Mouse (Mus musculus) MEL (cell line): ENCODE results near the gene Ptpre. TPM values are rescaled to one million over a fixed set of nuclear protein-coding genes. Genes with fewer than 3 reads are reported as not detected.

Source experiments
- DNase-seq: peaks from one replicate; pipeline ENCODE4 v3.0.0; 2011; ENCODE audit warnings: low read depth, low spot score
- H3K27ac ChIP-seq: 2 replicates; pipeline ENCODE4 v1.5.1; 2012; ENCODE audit warnings: low read depth, mild to moderate bottlenecking, control low read depth, low read length, moderate library complexity; ENCODE audit not compliant: control insufficient read depth
- H3K27me3 ChIP-seq, 2 experiments: fragments of 150-350 bp in 1 of 2; sonication (generic) in 1 of 2; 2 replicates each; pipeline ENCODE4 v1.6.1; 2012; ENCODE audit warnings: low read length in 2 of 2, mild to moderate bottlenecking in 2 of 2, improper control_type of control experiment in 1 of 2, moderate library complexity in 1 of 2; ENCODE audit not compliant: insufficient read depth in 2 of 2, control insufficient read depth in 1 of 2
- H3K36me3 ChIP-seq, 2 experiments: 2 replicates each; pipeline ENCODE4 v1.6.1; 2012 to 2014; ENCODE audit warnings: low read length in 2 of 2, improper control_type of control experiment in 1 of 2, inconsistent platforms in 1 of 2, mild to moderate bottlenecking in 1 of 2; ENCODE audit not compliant: insufficient read depth in 2 of 2, control insufficient read depth in 1 of 2
- H3K4me1 ChIP-seq, 2 experiments: fragments of 150-350 bp in 1 of 2; sonication (generic) in 1 of 2; 2 replicates each; pipeline ENCODE4 v1.6.1; 2012; ENCODE audit warnings: low read length in 2 of 2, improper control_type of control experiment in 1 of 2, mild to moderate bottlenecking in 1 of 2; ENCODE audit not compliant: insufficient read depth in 2 of 2, control insufficient read depth in 1 of 2
- H3K4me3 ChIP-seq, 2 experiments: fragments of 150-350 bp in 1 of 2; sonication (generic) in 1 of 2; 2 replicates each; pipeline ENCODE4 v1.5.1; 2012; ENCODE audit warnings: low read depth in 2 of 2, low read length in 2 of 2, mild to moderate bottlenecking in 2 of 2, moderate library complexity in 2 of 2, control low read depth in 1 of 2, improper control_type of control experiment in 1 of 2; ENCODE audit not compliant: control insufficient read depth in 1 of 2, insufficient read depth in 1 of 2
- H3K79me2 ChIP-seq: 2 replicates; pipeline ENCODE4 v1.6.1; 2012; ENCODE audit warnings: mild to moderate bottlenecking, low read length, moderate library complexity; ENCODE audit not compliant: control insufficient read depth, poor library complexity, insufficient read depth
- H3K9ac ChIP-seq: 2 replicates; pipeline ENCODE4 v1.6.1; 2012; ENCODE audit warnings: low read depth, mild to moderate bottlenecking, control low read depth, low read length, moderate library complexity; ENCODE audit not compliant: control insufficient read depth, poor library complexity, severe bottlenecking
- H3K9me3 ChIP-seq: fragments of 150-350 bp; sonication (generic); replicated peaks from 2 replicates; pipeline ENCODE4 v1.6.1; 2012; ENCODE audit warnings: mild to moderate bottlenecking, low read length, improper control_type of control experiment, moderate library complexity; ENCODE audit not compliant: insufficient read depth
- CHD1 ChIP-seq: IDR thresholded peaks from 2 replicates; pipeline ENCODE4 v1.6.1; 2012; ENCODE audit warnings: low read depth, mild to moderate bottlenecking, inconsistent platforms, low read length, improper control_type of control experiment
- E2F4 ChIP-seq: IDR thresholded peaks from 2 replicates; pipeline ENCODE4 v1.6.1; 2011; ENCODE audit warnings: low read depth, low read length, improper control_type of control experiment, borderline replicate concordance
- ELF1 ChIP-seq: IDR thresholded peaks from 2 replicates; pipeline ENCODE4 v1.6.1; 2014; ENCODE audit warnings: low read depth, mild to moderate bottlenecking, inconsistent platforms, low read length, improper control_type of control experiment, moderate library complexity
- HCFC1 ChIP-seq: IDR thresholded peaks from 2 replicates; pipeline ENCODE4 v1.6.1; 2012; ENCODE audit warnings: low read depth, mild to moderate bottlenecking, inconsistent platforms, low read length, improper control_type of control experiment, moderate library complexity
- JUND ChIP-seq: IDR thresholded peaks from 2 replicates; pipeline ENCODE4 v1.6.1; 2011; ENCODE audit warnings: low read depth, mild to moderate bottlenecking, improper control_type of control experiment, low read length
- KAT2A ChIP-seq: conservative IDR thresholded peaks from 2 replicates; pipeline ENCODE4 v1.6.1; 2012; ENCODE audit warnings: low read depth, low read length, improper control_type of control experiment, inconsistent platforms
- MAFK ChIP-seq: IDR thresholded peaks from 2 replicates; pipeline ENCODE4 v1.6.1; 2011; ENCODE audit warnings: low read depth, mild to moderate bottlenecking, low read length, improper control_type of control experiment, borderline replicate concordance
- MAZ ChIP-seq: IDR thresholded peaks from 2 replicates; pipeline ENCODE4 v1.6.1; 2012; ENCODE audit warnings: low read depth, mild to moderate bottlenecking, inconsistent platforms, low read length, improper control_type of control experiment
- MEF2A ChIP-seq: IDR thresholded peaks from 2 replicates; pipeline ENCODE4 v1.6.1; 2014; ENCODE audit warnings: low read depth, mild to moderate bottlenecking, inconsistent platforms, low read length, improper control_type of control experiment; ENCODE audit not compliant: poor library complexity, insufficient replicate concordance, severe bottlenecking; ENCODE audit errors: extremely low read depth
- MYB ChIP-seq: IDR thresholded peaks from 2 replicates; pipeline ENCODE4 v1.6.1; 2011; ENCODE audit warnings: mild to moderate bottlenecking, low read depth, low read length, improper control_type of control experiment
- MYC ChIP-seq: IDR thresholded peaks from 2 replicates; pipeline ENCODE4 v1.6.1; 2011; ENCODE audit warnings: low read depth, mild to moderate bottlenecking, low read length, improper control_type of control experiment, moderate library complexity
- NELFE ChIP-seq: IDR thresholded peaks from 2 replicates; pipeline ENCODE4 v1.6.1; 2011; ENCODE audit warnings: low read depth, low read length, improper control_type of control experiment
- POLR2A ChIP-seq, 2 experiments: IDR thresholded peaks; 2 replicates each; pipeline ENCODE4 v1.6.1; 2011 to 2012; ENCODE audit warnings: low read length in 2 of 2, mild to moderate bottlenecking in 2 of 2, control low read depth in 1 of 2, improper control_type of control experiment in 1 of 2, low read depth in 1 of 2, moderate library complexity in 1 of 2; ENCODE audit not compliant: control insufficient read depth in 1 of 2, insufficient read depth in 1 of 2, poor library complexity in 1 of 2
- POLR2AphosphoS5 ChIP-seq: IDR thresholded peaks from 2 replicates; pipeline ENCODE4 v1.6.1; 2012; ENCODE audit warnings: low read depth, borderline replicate concordance, mild to moderate bottlenecking, inconsistent platforms, low read length, moderate library complexity, mixed read lengths
- RAD21 ChIP-seq: IDR thresholded peaks from 2 replicates; pipeline ENCODE4 v1.6.1; 2011; ENCODE audit warnings: mild to moderate bottlenecking, low read depth, low read length, improper control_type of control experiment
- RCOR1 ChIP-seq: IDR thresholded peaks from 2 replicates; pipeline ENCODE4 v1.6.1; 2012; ENCODE audit warnings: low read depth, mild to moderate bottlenecking, inconsistent platforms, low read length, improper control_type of control experiment
- SMC3 ChIP-seq: IDR thresholded peaks from 2 replicates; pipeline ENCODE4 v1.6.1; 2011; ENCODE audit warnings: low read depth, low read length, improper control_type of control experiment
- TBP ChIP-seq: IDR thresholded peaks from 2 replicates; pipeline ENCODE4 v1.8.0; 2011; ENCODE audit warnings: low read depth, low read length, improper control_type of control experiment
- USF2 ChIP-seq, 2 experiments: IDR thresholded peaks; 2 replicates each; pipeline ENCODE4 v1.6.1; 2011 to 2012; ENCODE audit warnings: improper control_type of control experiment in 2 of 2, low read length in 2 of 2, borderline replicate concordance in 1 of 2, inconsistent platforms in 1 of 2, low read depth in 1 of 2, mild to moderate bottlenecking in 1 of 2; ENCODE audit not compliant: insufficient read depth in 1 of 2
- ZC3H11A ChIP-seq: IDR thresholded peaks from 2 replicates; pipeline ENCODE4 v1.6.1; 2012; ENCODE audit warnings: low read depth, mild to moderate bottlenecking, inconsistent platforms, low read length, improper control_type of control experiment
- ZKSCAN1 ChIP-seq: IDR thresholded peaks from 2 replicates; pipeline ENCODE4 v1.6.1; 2012; ENCODE audit warnings: low read depth, mild to moderate bottlenecking, inconsistent platforms, low read length, improper control_type of control experiment, moderate library complexity
- polyA plus RNA-seq, 2 experiments: library from polyadenylated mRNA; stranded (reverse) in 1 of 2; unstranded in 1 of 2; fragments of >175 nt in 1 of 2; fragments of >200 nt in 1 of 2; gene quantifications; 2 replicates each; pipeline versions ENCODE4 v1.2.1 to v1.2.4; 2012; ENCODE audit warnings: low replicate concordance in 2 of 2, low read depth in 1 of 2; ENCODE audit not compliant: insufficient read length in 2 of 2, insufficient read depth in 1 of 2, missing spikeins in 1 of 2
- total RNA-seq: library from RNA; depleted of rRNA; stranded (reverse); fragments of 300-350 nt; gene quantifications from 2 replicates; pipeline ENCODE4 v1.2.3, GENCODE M21; 2012

Ptpre gene
- total and polyA plus RNA-seq, 3 experiments, result 4.9 to 12.9 TPM; not detected in 1

DNA sequence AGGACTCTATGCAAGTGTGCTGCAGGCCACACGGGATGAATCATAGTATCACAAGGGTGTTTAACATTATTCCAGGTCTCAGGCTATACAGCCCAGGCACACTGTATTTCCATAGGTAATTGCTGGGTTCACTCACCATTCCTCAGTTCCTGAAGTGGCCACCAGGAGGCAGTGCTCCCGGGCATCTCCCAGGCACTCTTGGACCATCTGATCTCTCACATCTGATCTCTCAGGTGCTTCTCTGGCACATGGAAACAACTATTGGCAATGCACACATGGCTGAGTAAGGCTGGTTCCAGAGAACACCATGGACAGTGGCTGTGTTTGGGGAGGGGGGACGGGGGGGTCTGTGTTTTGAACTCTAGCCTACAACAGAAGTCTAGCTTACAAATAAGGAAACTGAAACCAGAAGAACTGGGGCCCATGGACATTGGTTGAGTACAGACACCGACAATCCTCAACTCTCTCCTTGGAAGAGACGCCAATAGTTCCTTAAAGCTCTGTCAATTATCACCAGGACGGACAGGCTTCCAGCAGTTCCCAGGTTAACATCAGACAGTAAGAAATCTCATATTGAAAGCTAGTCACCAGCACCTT, 49.0 kb upstream of the Ptpre start (continued):
- TF ChIP-seq MAFK, result no peak

DNA sequence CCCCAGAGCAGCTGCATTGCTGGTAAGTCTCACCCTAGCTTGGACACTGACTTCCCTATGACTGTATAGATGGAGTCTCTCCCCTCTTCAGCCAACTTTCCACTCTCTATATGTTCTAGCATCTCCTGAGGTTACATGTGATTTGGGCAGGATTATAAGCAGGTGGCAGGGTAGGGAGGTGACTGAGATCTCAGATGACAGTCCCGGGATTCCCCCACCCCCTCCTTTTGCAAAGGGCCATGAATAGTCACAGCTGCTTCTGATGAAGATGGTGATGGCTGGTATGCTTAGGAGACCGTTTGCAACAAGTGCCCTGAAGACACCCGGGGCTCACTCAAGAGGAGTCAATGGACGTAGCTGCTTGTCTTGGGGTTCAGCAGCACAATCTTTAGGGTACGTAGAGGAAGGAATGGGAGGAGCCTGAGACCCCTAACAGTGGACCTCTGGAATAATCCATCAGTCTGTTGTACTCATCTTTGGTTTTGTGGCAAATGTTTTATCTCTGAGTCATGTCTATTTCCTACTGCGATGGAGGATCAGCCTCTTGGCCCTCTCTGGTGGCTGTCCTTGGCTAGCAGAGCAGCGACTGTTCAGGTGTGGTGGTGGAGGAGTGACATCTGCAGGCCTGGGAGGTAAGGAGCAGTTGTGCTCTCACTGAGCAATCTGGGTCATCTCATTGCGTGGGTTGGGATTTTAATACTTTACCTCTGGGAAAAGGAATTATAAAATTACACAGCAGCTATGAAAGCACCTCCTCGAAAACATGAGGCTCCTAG, 47.4 kb upstream of the Ptpre start:
- Histone ChIP-seq H3K27ac (no peak overlapping the region), H3K9me3 (no peaks in the 10 kb centered on the region), H3K4me3 (no peak overlapping the region), H3K79me2 (no peaks in the 10 kb centered on the region), H3K27me3 (no peaks in the 10 kb centered on the region), H3K36me3 (no peaks in the 10 kb centered on the region), H3K9ac (no peak overlapping the region), H3K4me1 (no peaks in the 10 kb centered on the region)
- TF ChIP-seq MEF2A (no peak), ELF1 (no peak), MYC (no peak), SMC3 (no peak), CHD1 (no peak), ZKSCAN1 (no peak), TBP (no peak), MYB (no peak), JUND (no peak), KAT2A (no peak), POLR2A (IDR thresholded peaks at IDR 0.05; ENCODE audit: control insufficient read depth in 1 of 2, insufficient read depth in 1 of 2, low read depth in 1 of 2, low read length in 2 of 2, poor library complexity in 1 of 2) (no peak), RAD21 (no peak), NELFE (no peak)
- no peak for DNase-seq

- TF ChIP-seq ZC3H11A (no peak), HCFC1 (no peak), TBP (no peak), E2F4 (no peak), RCOR1 (no peak), MAZ (no peak), MEF2A (no peak), POLR2AphosphoS5 (no peak), USF2 (IDR thresholded peaks at IDR 0.05; ENCODE audit: borderline replicate concordance in 1 of 2, insufficient read depth in 1 of 2, low read depth in 1 of 2, low read length in 2 of 2) (no peak), SMC3 (no peak), RAD21 (no peak), ELF1 (no peak), MAFK (no peak), NELFE (no peak)
- H3K27ac ChIP-seq, result no peak overlapping the region
- no peaks in the 10 kb centered on the region for H3K27me3 ChIP-seq
- H3K4me1 ChIP-seq, result no peaks in the 10 kb centered on the region
- H3K9ac ChIP-seq, result no peak overlapping the region
- H3K4me3 ChIP-seq, result no peak overlapping the region
- no peaks in the 10 kb centered on the region for H3K79me2 ChIP-seq
- no peaks in the 10 kb centered on the region for H3K36me3 ChIP-seq
- DNase-seq, result no peak
- H3K9me3 ChIP-seq, result no peaks in the 10 kb centered on the region
Measured at GRCm38 (mm10) chr7:135490500-135490886, 46.8 kb upstream of the Ptpre start.
